Mouse (Mus musculus): ENCODE results near the gene Hspg2.

The Hspg2 gene

DNA sequence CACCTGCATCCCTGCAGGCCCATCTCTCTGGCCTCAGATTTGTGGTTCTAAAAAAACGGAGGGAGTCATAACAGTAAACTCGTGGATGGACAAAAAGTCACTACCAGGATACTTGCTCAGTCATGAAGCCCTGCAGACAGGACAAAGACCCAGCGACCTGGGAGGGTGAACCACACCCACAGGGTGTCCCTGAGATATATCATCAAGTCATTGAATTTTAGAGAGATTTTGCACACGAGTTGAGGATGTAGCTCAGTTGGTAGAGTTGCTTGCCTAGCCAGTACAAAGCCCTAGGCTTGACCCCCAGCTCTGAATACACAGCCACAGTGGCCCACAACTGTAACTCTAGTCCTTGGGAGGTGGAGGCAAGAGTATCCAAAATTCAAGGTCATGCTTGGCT is 7.4 kb upstream of the Hspg2 start:
- no peak for DNase-seq (ENCODE audit: low spot score in 2 of 2)

- no peak for DNase-seq (ENCODE audit: low spot score in 2 of 2)
These were observed 6.4 kb upstream of the Hspg2 start for GRCm38 (mm10) chr4:137461981-137462690.

DNA sequence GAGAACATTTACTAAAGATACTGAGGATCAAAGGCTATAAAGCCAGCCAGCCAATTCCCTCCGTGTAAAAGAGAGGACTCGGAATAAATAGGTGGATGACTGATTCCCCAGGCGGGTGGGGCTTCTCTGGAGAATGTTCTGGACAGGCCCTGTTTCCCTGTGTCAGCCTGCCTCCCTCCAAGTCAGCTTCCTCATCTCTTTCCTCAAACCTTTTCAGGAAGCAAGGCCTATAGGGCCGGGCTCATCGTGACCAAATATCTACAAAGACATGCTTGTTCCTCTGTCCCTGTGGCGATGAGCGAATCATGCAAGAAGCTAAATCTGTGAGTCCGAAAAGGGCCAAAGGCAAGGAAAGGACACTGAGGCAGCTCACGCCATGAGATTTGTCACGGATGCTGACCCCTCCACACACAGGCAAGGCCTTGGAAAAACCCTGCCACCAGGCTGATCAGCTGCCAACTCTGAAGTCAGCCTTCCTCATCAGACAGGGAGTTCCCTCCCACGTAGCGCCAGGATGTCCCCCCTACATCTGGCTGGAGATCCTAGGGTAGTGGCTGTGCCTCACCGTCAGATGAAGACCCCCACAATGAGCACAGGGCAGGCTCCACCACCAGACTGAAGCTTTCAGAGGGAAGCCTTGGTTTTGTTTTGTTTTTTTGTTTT is 3.3 kb upstream of the Hspg2 start:
- no peak for DNase-seq (ENCODE audit: low spot score in 2 of 2)

DNA sequence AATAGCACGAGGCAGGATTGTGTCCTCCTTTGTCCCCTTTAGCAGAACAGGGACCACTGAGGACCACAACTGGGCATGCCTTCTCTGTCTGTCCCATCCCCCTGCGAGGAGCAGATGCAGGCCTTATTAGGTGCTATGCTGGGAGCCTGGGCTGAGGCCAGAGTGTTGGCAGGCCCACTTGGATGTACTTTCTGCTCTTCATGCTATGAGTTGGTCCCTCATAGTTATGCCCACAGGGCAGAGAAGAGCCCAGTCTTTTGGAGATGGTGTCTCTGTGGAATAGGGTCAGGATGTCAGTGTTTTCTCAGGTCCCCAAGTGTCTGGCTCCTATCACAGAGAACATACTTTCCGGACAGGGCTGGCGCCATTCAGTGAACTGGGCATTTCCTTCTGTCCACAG is 1.6 kb upstream of the Hspg2 start:
- no peak for DNase-seq (ENCODE audit: low spot score in 2 of 2)

DNA sequence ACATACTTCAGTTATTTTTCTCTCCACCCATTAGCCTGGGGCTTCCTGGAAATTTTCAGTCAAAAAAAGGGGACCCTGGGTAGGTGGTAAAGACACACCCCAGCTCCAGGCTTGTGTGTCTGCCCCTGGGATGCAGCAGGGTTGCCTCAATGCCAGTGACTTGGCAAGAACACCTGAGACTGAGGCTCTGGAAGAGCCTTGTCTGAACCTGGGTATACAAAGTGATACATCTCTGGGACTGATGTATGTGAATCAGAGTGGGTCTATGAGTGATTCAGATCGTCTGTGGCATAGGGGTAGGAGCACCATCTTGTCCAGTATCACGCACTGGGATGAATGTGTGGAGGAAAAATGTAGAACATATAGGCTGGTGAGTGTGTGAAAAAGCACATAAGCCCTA is 1.0 kb upstream of the Hspg2 start:
- DNase-seq (ENCODE audit: low spot score in 2 of 2): no peak

GRCm38 (mm10) chr4:137469081-137469844 is 694 bp downstream of the Hspg2 start:
- DNase-seq (ENCODE audit: low spot score in 2 of 2): no peak

DNA sequence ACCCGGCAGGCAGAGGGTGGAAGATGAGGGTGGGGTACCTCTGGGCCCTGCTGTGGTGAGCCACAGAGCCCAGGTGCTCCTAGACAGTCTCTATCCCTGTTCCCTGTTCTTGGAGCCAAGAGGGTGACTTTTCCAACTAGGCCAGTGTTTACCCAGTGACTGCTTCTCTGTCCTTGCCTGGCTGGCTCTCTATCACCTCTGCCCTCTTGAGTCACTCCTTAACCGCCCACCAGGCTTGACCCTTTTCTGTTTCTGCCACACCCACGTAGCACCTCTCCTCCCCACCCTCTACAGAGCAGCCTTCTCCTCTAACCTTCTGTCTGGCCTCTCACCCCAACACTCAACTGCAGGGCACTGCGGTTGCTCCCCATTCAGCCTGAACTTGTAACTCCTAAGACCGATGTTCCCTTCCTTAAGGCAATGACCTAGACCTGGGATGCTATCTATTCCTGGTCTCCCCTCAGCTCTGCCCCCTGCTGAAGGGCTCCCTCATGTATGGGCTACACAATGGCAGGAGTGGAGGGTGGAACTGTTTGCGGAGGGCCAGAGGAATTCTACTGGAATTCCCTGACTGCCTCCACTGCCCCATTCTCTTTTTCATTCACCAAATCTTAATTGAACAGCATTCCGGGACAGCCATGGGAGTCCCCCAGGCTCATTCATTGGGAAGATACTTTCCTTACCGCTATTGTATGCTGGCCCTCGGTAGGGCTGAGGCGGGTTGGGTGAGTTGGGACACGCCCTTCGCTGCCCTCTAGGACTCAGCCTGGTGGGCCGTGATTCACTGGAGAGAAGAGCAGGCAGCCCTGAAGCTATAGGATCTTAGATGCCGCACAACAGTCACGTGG is 1.5 kb downstream of the Hspg2 start:
- DNase-seq (ENCODE audit: low spot score in 2 of 2): no peak

DNA sequence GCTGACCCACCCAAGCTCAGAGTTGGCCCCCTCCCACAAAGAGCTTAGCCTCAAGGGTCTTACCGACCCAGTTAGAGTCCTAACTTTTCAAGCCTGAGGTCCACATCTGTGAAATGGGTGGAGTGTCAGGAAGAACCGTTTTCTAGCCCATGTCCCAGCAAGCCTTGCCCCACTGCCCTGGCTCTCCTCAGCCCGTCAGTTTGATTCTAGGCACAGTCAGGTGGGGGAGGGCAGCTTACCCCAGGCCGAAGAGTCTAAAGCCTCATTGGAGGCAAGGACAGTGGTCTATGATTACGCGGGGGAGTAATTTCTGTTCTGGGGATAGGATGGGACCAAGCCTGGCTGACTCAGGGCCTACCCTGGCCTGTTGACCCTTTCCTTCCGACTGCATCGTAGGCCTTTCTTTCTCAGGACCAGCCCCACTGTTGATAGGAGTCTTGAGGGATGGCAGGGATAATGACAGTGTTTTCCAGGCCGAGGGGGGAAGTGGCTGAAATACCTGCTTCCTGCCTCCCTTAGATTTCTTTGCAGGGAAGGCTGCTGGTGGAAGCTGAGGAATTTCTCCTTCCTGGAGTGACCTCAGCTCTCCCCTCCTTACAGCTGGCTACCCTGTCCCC is 2.2 kb downstream of the Hspg2 start:
- DNase-seq (ENCODE audit: low spot score in 2 of 2): no peak

- DNase-seq (ENCODE audit: low spot score in 2 of 2): no peak
These were observed 2.8 kb downstream of the Hspg2 start for GRCm38 (mm10) chr4:137471326-137471725.

- no peak for DNase-seq (ENCODE audit: low spot score in 2 of 2)
These were observed 4.7 kb downstream of the Hspg2 start for GRCm38 (mm10) chr4:137473240-137473639.

DNA sequence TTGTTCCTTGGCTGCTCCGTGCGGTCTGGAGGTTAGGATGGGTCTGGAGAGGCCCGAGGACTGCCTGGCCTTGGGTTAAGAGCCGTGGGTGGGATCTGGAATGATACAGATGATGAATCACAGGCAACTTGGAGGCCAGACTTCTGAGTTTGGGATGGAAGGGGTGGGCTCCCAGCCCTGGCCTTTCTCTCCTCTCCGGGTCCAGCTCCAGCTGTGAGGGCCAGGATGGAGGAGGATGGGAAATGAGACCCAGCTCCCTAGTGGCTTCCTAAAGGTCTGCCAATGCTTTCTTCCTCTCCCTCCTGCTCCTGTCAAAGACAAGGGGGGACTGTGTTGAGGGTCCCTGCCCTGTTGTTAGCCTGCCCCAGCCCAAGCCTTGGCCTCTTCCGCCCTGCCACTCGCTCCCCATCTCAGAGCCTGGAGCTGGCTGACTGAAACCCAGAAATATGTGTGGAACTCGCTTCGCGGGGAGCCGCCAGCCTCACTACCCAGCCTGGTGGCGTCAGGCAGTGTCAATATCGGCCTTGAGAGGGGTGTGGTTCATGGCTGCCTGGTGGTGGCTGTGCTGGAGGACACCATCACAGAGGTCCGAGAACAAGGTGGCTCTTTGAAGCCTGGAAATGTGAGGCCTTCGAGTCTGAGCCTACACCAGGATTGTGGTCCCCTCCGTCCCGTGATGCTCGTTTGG is 5.3 kb downstream of the Hspg2 start:
- DNase-seq (ENCODE audit: low spot score in 2 of 2): no peak

- DNase-seq (ENCODE audit: low spot score in 2 of 2): no peak
These were observed 6.1 kb downstream of the Hspg2 start for GRCm38 (mm10) chr4:137474694-137475093.

DNA sequence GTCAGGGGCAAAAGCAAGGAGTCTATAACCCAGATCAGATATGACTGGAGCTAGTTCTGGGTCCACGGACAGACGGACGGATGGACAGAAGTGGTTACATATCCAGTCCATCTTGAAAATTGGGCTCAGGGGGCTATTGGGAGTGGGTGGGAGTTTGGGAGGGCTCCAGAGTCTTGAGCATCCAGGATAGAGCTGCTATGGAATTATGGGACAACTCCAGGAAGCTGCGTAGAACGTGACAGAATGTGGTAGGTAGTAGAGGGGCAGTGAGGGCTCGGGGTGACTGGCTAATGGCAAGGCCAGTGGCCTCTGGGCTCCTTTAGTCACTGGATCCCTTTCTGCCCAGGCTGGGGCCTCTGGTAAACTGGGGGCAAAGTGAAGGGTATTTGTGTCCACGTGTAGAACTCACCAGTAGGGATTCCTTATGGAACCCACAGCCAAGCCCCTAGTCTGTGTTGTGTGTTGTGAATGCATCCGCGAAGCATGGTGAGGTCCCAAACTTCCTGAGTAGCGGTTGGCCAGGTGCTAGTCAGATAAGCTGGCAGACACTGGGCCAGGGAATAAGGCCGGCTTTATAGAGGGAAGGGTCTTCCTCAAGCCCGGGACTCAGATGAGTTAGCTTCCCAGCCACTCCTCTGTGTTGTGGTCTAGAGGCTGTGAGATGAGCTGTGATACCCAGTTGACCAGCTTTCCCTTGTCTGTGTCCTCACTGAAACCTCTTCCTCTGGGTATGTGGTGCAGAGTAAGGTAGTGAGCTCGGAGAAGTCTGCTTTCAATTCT is 6.9 kb downstream of the Hspg2 start:
- DNase-seq (ENCODE audit: low spot score in 2 of 2): no peak

- DNase-seq (ENCODE audit: low spot score in 2 of 2): no peak
These were observed 7.6 kb downstream of the Hspg2 start for GRCm38 (mm10) chr4:137476065-137476760.

DNA sequence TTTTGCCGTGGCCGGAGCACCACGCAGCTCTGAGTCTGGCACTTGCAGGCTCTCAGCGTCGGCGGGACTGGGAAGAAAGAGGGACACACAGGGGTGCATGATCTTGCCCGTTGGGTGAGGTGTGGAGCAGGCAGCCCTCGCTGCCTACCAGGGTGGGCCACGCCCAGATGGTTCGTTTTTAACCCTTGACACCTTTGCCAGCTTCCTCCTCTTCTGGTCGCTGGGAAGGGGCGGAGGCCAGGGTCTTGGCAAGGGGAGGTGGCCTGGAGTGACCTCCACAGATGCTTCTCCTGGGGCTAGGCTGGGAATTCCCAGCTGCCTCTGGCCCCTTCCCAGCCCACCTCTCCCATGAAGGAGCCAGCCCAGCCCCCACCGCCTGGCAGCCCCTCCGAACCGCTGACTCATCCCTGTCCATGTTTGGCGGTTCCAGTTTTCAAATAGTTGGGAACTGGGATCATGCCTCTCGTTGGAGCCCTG is 8.2 kb downstream of the Hspg2 start:
- DNase-seq (ENCODE audit: low spot score in 2 of 2): no peak

GRCm38 (mm10) chr4:137477611-137478010 is 9.0 kb downstream of the Hspg2 start:
- no peak for DNase-seq (ENCODE audit: low spot score in 2 of 2)

DNA sequence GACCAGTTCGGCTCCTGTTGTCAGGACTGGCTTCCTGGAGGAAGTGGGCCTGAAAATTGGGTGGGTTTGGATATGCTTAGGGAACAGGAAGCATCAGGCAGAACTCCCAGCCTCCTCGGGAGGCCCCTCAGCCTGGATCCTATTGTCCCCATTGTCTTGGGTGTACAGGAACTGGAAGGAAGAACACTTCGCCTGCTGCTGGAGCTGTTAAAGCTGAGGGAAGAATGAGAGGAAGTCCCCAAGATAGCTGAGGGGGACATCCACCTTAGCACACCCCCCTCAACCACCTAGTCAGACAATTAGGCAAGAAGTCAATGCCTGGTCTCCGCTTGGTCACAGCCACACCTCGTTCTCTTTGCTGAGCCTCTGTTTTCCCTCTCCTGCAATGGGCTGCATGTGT is 9.7 kb downstream of the Hspg2 start:
- no peak for DNase-seq (ENCODE audit: low spot score in 2 of 2)

- DNase-seq (ENCODE audit: low spot score in 2 of 2): no peak
These were observed 11.2 kb downstream of the Hspg2 start for GRCm38 (mm10) chr4:137479757-137480156.
